Mouse (Mus musculus) 3T3-L1 (cell line): ENCODE results near the gene Zbed3.
A peak's percentile ranks its signal among the peaks of the same experiment; 100 is the strongest.
"Not testable (repeated sequence)": the region's sequence is repeated elsewhere in the genome, so short reads cannot be mapped to it uniquely, and the experiment has no call there.

Experiments used
- DNase-seq: peaks from one replicate; pipeline ENCODE4 v3.0.0-alpha.2; 2015; ENCODE audit warnings: low read depth, low spot score

Zbed3 gene

DNA sequence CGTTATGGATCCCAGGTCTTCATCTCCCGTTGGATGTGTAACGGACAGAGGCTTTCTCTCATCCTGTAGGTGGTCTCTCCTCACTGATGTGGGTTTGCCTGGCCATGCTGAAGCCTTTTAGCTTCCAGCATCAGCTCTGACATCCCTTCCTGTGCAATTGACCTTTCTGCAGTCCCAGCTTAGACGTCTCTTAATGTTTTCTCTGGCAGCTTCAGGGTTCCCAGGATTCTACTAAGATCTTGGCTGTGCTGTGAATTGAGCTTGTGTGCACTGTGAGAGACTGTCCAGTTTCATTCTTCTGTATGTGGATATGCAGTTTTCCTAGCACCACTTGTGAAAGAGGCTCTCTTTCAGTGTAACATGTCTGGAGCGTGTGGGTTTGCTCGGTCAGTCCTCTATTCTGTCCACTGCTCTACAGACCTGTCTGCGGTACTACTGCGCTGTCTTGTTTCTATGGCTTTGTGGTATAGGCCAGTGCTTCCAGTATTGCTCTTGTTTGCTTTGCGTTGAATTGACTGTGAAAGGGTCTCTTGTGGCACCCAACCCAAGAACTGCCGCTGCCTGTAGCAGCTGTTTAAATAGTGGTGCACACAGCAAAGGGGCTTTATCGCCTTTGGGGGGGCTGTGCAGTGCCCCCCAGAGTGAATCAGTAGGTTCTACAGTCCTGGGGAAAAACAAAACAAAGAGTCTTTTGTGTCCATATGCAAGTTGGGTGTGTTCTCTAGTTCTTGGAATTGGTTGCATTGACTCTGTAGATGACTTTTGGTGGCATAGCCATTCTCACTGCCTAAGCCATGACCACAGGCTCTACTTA lies 8.9 kb downstream of the Zbed3 start:
- no peak for DNase-seq

- no peak for DNase-seq
Measured at GRCm38 (mm10) chr13:95336122-95336677, 12.8 kb downstream of the Zbed3 start.

DNA sequence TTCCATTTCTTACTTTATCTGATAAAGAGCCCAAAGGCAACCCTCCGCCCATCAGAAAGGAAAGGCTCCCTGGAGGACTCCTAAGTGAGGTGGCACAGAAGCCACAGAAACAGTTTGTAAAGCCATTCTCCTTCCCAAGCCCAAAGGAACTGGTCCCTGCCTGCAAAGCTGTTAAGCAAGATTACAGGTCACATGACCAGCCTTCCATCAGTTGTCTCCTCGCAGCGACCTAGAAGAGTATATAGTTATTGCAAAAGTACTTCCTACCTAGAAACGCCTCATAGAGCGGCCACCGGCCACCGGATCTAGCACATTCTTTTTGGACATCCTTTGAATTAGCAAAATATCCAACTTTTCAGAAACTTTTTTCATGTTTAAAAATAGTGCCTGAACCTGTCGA lies 20.1 kb downstream of the Zbed3 start:
- DNase-seq: no peak

GRCm38 (mm10) chr13:95345869-95346268 lies 22.5 kb downstream of the Zbed3 start:
- DNase-seq: no peak

- DNase-seq: peak; percentile 84
Measured at GRCm38 (mm10) chr13:95347018-95347696, 23.7 kb downstream of the Zbed3 start.

DNA sequence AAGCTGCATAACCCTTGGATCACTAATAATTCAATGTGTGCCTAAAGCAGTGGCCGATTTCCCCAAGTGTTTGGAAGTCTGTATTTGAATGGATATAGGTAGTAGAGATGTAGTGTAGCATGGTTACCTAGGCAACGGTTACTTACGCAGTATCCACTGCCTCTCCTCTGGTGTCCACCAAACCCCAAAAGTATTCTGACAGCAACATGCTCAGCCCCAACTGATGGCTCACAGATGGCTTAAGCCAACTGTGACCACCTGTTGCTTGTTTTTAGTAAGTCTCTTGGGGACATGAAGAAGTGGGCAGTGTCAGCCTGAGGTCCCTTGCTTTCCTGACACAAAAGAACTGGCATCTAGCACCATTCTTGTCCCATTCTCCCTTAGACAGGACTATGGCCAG lies 25.1 kb downstream of the Zbed3 start:
- DNase-seq: no peak

DNA sequence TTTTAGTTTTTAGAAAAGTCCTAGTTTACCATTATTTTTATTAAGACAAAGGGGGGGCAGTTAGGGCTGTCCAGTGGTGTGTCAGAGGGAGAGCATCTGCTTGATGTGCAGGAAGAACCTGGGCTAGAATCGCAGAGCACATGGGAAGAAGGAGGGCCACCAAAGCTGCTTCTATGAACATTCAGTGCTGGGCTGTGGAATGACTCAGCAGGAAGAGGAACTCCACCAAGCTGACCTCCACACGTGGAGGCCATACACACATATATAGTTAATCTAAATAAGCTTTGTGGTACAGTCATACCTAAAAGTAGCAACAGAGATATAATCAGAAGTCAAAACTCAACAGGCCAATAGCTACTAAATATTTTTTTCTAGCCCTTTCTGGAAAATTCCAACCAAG lies 34.8 kb downstream of the Zbed3 start:
- peak; percentile 12 for DNase-seq

GRCm38 (mm10) chr13:95363440-95363839 lies 40.0 kb downstream of the Zbed3 start:
- DNase-seq: no peak

DNA sequence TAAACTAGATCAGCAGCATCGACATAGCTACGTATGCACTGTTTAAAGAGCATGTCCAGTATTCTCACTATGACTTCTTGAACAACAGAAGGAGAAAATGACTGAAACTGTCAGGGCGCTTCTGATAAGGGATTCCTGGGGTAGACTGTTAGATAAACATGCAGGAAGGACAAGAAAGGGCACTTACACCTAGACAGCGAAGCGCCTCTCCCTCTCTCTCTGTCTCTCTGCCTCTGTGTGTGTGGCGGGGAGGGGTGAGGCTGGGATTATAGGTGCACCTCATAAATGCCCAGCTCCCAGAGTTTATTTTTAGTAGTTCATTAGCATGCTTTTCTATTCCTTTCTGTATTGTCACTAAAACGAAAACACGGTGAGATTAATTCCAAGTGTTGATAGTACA lies 42.9 kb downstream of the Zbed3 start:
- DNase-seq: no peak

- peak; percentile 93 for DNase-seq
Measured at GRCm38 (mm10) chr13:95374701-95375553, 51.5 kb downstream of the Zbed3 start, which contains the start of gene Aggf1. Gene Aggf1, minus strand, starts transcription at chr13:95375352.

DNA sequence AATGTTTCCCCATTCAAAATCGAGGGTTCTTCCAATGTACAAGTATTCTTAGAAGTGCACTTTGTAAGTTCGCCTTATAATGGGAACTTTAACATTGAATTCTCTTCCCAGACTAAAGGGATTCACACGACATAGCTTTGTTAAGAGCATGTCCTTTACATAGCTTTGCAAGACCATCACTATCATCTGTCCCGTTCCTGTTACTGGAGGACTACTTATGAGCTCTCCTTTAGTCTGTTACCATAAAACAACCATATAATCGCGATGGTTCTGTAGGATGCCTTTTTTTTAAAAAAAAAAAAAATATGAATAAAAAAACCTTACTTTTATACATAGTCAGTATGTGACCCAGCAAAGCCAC lies 52.1 kb downstream of the Zbed3 start:
- no peak for DNase-seq

GRCm38 (mm10) chr13:95376689-95377289 lies 53.4 kb downstream of the Zbed3 start:
- not testable (repeated sequence) for DNase-seq

DNA sequence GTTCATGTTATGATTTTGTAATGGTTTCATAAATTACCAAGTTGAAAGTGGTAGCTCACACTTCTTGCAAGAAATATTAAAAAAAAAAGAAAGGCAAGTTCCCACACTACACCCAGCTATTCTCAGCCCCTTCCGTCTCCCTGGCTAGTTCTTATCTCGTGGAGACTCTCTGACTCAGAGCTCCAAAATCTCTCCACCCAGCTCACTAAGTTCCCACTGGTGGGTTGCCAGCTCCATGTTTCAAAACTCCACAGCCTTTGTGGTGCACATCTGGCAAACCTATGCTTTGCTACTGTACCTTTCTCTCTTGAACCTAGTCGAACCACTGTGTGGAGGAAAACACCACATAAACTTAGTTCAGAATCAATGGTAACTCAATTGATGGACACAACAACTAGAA lies 55.3 kb downstream of the Zbed3 start:
- DNase-seq: peak; percentile 15

GRCm38 (mm10) chr13:95382418-95382817 lies 59.0 kb downstream of the Zbed3 start:
- DNase-seq: no peak
